Mouse (Mus musculus) lung, postnatal 0 days (tissue): ENCODE measurements at regions not wholly inside any gene's neighbourhood (a gene's known extent, or its start where the extent isn't known, plus 50 kb on each side); places are given as distances from the start of the nearest gene placed in this dataset.

ENCODE experiments used
- ATAC-seq: fragments of 200-750 bp; cut with Nextera tagmentation; 2 replicates; pipeline ENCODE4 v1.8.0; 2017; ENCODE audit warnings: moderate library complexity
- DNase-seq: peaks from one replicate; pipeline ENCODE4 v3.0.0-alpha.2; 2016; ENCODE audit warnings: low spot score
- H3K27ac ChIP-seq: fragments of 300-500 bp; sonication (generic); 2 replicates; pipeline ENCODE4 v1.5.1; 2014; ENCODE audit warnings: antibody characterized with exemption, mild to moderate bottlenecking, low read length, mixed read lengths
- H3K27me3 ChIP-seq: fragments of 300-500 bp; sonication (generic); replicated peaks from 2 replicates; pipeline ENCODE4 v1.6.1; 2014; ENCODE audit warnings: low read length, mixed read lengths; ENCODE audit not compliant: insufficient read depth
- H3K36me3 ChIP-seq: fragments of 300-500 bp; sonication (generic); 2 replicates; pipeline ENCODE4 v1.6.1; 2014; ENCODE audit warnings: low read length, mixed read lengths; ENCODE audit not compliant: insufficient read depth
- H3K4me1 ChIP-seq: fragments of 300-500 bp; sonication (generic); 2 replicates; pipeline ENCODE4 v1.6.1; 2014; ENCODE audit warnings: antibody characterized with exemption, low read depth, low read length, mixed read lengths; ENCODE audit not compliant: insufficient read depth
- H3K4me2 ChIP-seq: fragments of 300-500 bp; sonication (generic); replicated peaks from 2 replicates; pipeline ENCODE4 v1.6.1; 2014; ENCODE audit warnings: low read depth, mild to moderate bottlenecking, low read length, moderate library complexity, mixed read lengths
- H3K4me3 ChIP-seq: fragments of 300-500 bp; sonication (generic); 2 replicates; pipeline ENCODE4 v1.5.1; 2014; ENCODE audit warnings: low read depth, low read length
- H3K9ac ChIP-seq: fragments of 300-500 bp; sonication (generic); replicated peaks from 2 replicates; pipeline ENCODE4 v1.6.1; 2014; ENCODE audit warnings: low read depth, mild to moderate bottlenecking
- H3K9me3 ChIP-seq: fragments of 300-500 bp; sonication (generic); 2 replicates; pipeline ENCODE4 v1.6.1; 2016; ENCODE audit warnings: low read length, mixed read lengths
- CTCF ChIP-seq: IDR thresholded peaks from 2 replicates; pipeline ENCODE4 v1.5.1; 2016; ENCODE audit warnings: antibody characterized with exemption, mild to moderate bottlenecking
- EP300 ChIP-seq: IDR thresholded peaks from 2 replicates; pipeline ENCODE4 v1.6.1; 2016; ENCODE audit warnings: antibody characterized with exemption, mild to moderate bottlenecking, control low read depth
- WGBS: fragments of 180-500 bp; shearing (Covaris S2); extraction: QIAGEN DNeasy Blood & Tissue Kit; methylation state at CpG from one replicate; pipeline ENCODE4 v1.1.7; 2014; 5-methylcytosine and 5-hydroxymethylcytosine counted together

GRCm38 (mm10) chr10:70799906-70800305 is 144.1 kb upstream of the Phyhipl start:
- Histone ChIP-seq H3K27me3 (no peaks in the 10 kb centered on the region), H3K9me3 (no peaks in the 10 kb centered on the region), H3K27ac (no peak overlapping the region), H3K4me2 (no peak overlapping the region), H3K9ac (no peak overlapping the region), H3K36me3 (no peaks in the 10 kb centered on the region), H3K4me1 (no peaks in the 10 kb centered on the region), H3K4me3 (no peak overlapping the region)
- 80% methylated on average over 5 of the region's 5 CpGs for WGBS
- ATAC-seq (no peak), DNase-seq (no peak)
- TF ChIP-seq EP300, result no peak
- no peak for TF ChIP-seq CTCF

- TF ChIP-seq CTCF (no peak), EP300 (no peak)
- no peaks in the 10 kb centered on the region for H3K9me3 ChIP-seq
- H3K27ac ChIP-seq, result no peak overlapping the region
- ATAC-seq (no peak), DNase-seq (no peak)
- WGBS, result 74% methylated on average over 11 of the region's 11 CpGs
- H3K4me1 ChIP-seq, result no peaks in the 10 kb centered on the region
- H3K9ac ChIP-seq, result no peak overlapping the region
- no peaks in the 10 kb centered on the region for H3K36me3 ChIP-seq
- no peak overlapping the region for H3K4me3 ChIP-seq
- H3K4me2 ChIP-seq, result no peak overlapping the region
- H3K27me3 ChIP-seq, result no peaks in the 10 kb centered on the region
Measured at GRCm38 (mm10) chr10:70799191-70799742, 143.5 kb upstream of the Phyhipl start.

GRCm38 (mm10) chr10:70788814-70789452 is 133.2 kb upstream of the Phyhipl start:
- 60% methylated on average over 7 of the region's 7 CpGs for WGBS
- no peak overlapping the region for H3K4me2 ChIP-seq
- ATAC-seq, result no peak
- no peak for TF ChIP-seq CTCF
- TF ChIP-seq EP300, result no peak
- H3K27me3 ChIP-seq, result no peaks in the 10 kb centered on the region
- H3K36me3 ChIP-seq, result no peaks in the 10 kb centered on the region
- no peak overlapping the region for H3K4me3 ChIP-seq
- no peaks in the 10 kb centered on the region for H3K9me3 ChIP-seq
- no peak overlapping the region for H3K9ac ChIP-seq
- DNase-seq, result no peak
- no peak overlapping the region for H3K27ac ChIP-seq
- H3K4me1 ChIP-seq, result no peaks in the 10 kb centered on the region

GRCm38 (mm10) chr10:70781036-70781435 is 125.3 kb upstream of the Phyhipl start:
- 100% methylated on average over 3 of the region's 3 CpGs for WGBS
- Histone ChIP-seq H3K9me3 (no peaks in the 10 kb centered on the region), H3K4me2 (no peak overlapping the region), H3K27me3 (no peaks in the 10 kb centered on the region), H3K27ac (no peak overlapping the region), H3K36me3 (no peaks in the 10 kb centered on the region), H3K4me3 (no peak overlapping the region), H3K9ac (no peak overlapping the region), H3K4me1 (no peaks in the 10 kb centered on the region)
- ATAC-seq, result no peak
- DNase-seq, result no peak
- TF ChIP-seq EP300 (no peak), CTCF (no peak)

- H3K27me3 ChIP-seq, result no peaks in the 10 kb centered on the region
- H3K4me2 ChIP-seq, result no peak overlapping the region
- H3K9ac ChIP-seq, result no peak overlapping the region
- no peaks in the 10 kb centered on the region for H3K36me3 ChIP-seq
- ATAC-seq (no peak), DNase-seq (no peak)
- H3K4me3 ChIP-seq, result no peak overlapping the region
- WGBS, result 93% methylated on average over 11 of the region's 11 CpGs
- no peaks in the 10 kb centered on the region for H3K4me1 ChIP-seq
- no peak for TF ChIP-seq CTCF
- TF ChIP-seq EP300, result no peak
- H3K9me3 ChIP-seq, result no peaks in the 10 kb centered on the region
- no peak overlapping the region for H3K27ac ChIP-seq
Measured at GRCm38 (mm10) chr10:70778596-70778995, 122.8 kb upstream of the Phyhipl start.

GRCm38 (mm10) chr10:70774571-70774970 is 118.8 kb upstream of the Phyhipl start:
- H3K4me1 ChIP-seq, result no peaks in the 10 kb centered on the region
- WGBS, result 69% methylated on average over 2 of the region's 2 CpGs
- H3K9ac ChIP-seq, result no peak overlapping the region
- no peak overlapping the region for H3K4me2 ChIP-seq
- no peaks in the 10 kb centered on the region for H3K9me3 ChIP-seq
- H3K36me3 ChIP-seq, result no peaks in the 10 kb centered on the region
- DNase-seq (no peak), ATAC-seq (no peak)
- H3K4me3 ChIP-seq, result no peak overlapping the region
- no peak for TF ChIP-seq CTCF
- TF ChIP-seq EP300, result no peak
- H3K27me3 ChIP-seq, result no peaks in the 10 kb centered on the region
- H3K27ac ChIP-seq, result no peak overlapping the region

- H3K4me1 ChIP-seq, result no peaks in the 10 kb centered on the region
- H3K9me3 ChIP-seq, result no peaks in the 10 kb centered on the region
- no peak overlapping the region for H3K4me2 ChIP-seq
- H3K27me3 ChIP-seq, result no peaks in the 10 kb centered on the region
- DNase-seq, result no peak
- TF ChIP-seq EP300 (no peak), CTCF (no peak)
- WGBS, result 82% methylated on average over 3 of the region's 4 CpGs
- ATAC-seq, result no peak
- no peak overlapping the region for H3K4me3 ChIP-seq
- H3K36me3 ChIP-seq, result no peaks in the 10 kb centered on the region
- no peak overlapping the region for H3K9ac ChIP-seq
- H3K27ac ChIP-seq, result no peak overlapping the region
Measured at GRCm38 (mm10) chr10:70774159-70774558, 118.4 kb upstream of the Phyhipl start.
